Mouse (Mus musculus) forebrain, postnatal 0 days (tissue): ENCODE results near the gene Plekhg2. TPM values are rescaled to one million over a fixed set of nuclear protein-coding genes. Genes with fewer than 3 reads are reported as not detected.

Source experiments
- ATAC-seq: fragments of 200-750 bp; cut with Nextera tagmentation; 2 replicates; pipeline ENCODE4 v1.8.0; 2017; ENCODE audit warnings: mild to moderate bottlenecking, moderate library complexity
- DNase-seq: peaks from one replicate; pipeline ENCODE4 v3.0.0-alpha.2; 2015
- H3K27ac ChIP-seq: fragments of 300-500 bp; sonication (generic); 2 replicates; pipeline ENCODE4 v1.5.1; 2014; ENCODE audit warnings: low read depth, mild to moderate bottlenecking, antibody characterized with exemption, low read length, moderate library complexity, mixed read lengths
- H3K27me3 ChIP-seq: fragments of 300-500 bp; sonication (generic); 2 replicates; pipeline ENCODE4 v1.6.1; 2014; ENCODE audit warnings: mild to moderate bottlenecking, low read length, mixed read lengths; ENCODE audit not compliant: insufficient read depth
- H3K36me3 ChIP-seq: fragments of 300-500 bp; sonication (generic); 2 replicates; pipeline ENCODE4 v1.6.1; 2014; ENCODE audit warnings: mild to moderate bottlenecking, moderate library complexity; ENCODE audit not compliant: insufficient read depth
- H3K4me1 ChIP-seq: fragments of 300-500 bp; sonication (generic); 2 replicates; pipeline ENCODE4 v1.6.1; 2014; ENCODE audit warnings: antibody characterized with exemption; ENCODE audit not compliant: insufficient read depth
- H3K4me2 ChIP-seq: fragments of 300-500 bp; sonication (generic); 2 replicates; pipeline ENCODE4 v1.6.1; 2014; ENCODE audit warnings: low read depth, mild to moderate bottlenecking, moderate library complexity
- H3K4me3 ChIP-seq: fragments of 300-500 bp; sonication (generic); 2 replicates; pipeline ENCODE4 v1.5.1; 2014; ENCODE audit warnings: low read depth, low read length, mixed read lengths
- H3K9ac ChIP-seq: fragments of 300-500 bp; sonication (generic); 2 replicates; pipeline ENCODE4 v1.6.1; 2014; ENCODE audit warnings: mild to moderate bottlenecking
- H3K9me3 ChIP-seq: fragments of 300-500 bp; sonication (generic); 2 replicates; pipeline ENCODE4 v1.6.1; 2016; ENCODE audit warnings: low read length
- CTCF ChIP-seq: sonication (generic); IDR thresholded peaks from 2 replicates; pipeline ENCODE4 v1.5.1; 2016; ENCODE audit warnings: antibody characterized with exemption, control low read depth, low read depth
- WGBS: fragments of 180-500 bp; shearing (Covaris S2); extraction: QIAGEN DNeasy Blood & Tissue Kit; methylation state at CpG from one replicate; pipeline ENCODE4 v1.1.7; 2014; 5-methylcytosine and 5-hydroxymethylcytosine counted together
- polyA plus RNA-seq: library from polyadenylated mRNA; unstranded; fragments of >200 nt; fragmentation: Nextera tagmentation; extraction: Ambion mirVana; gene quantifications from 2 replicates; pipeline ENCODE4 v1.2.1, GENCODE M21; 2015
- total RNA-seq: library from RNA; depleted of rRNA; stranded (reverse); fragments of >200 nt; gene quantifications from 2 replicates; pipeline ENCODE4 v1.2.3, GENCODE M21; 2014

Plekhg2 gene
- total and polyA plus RNA-seq, 2 experiments from 2014 or later: 11.4 to 25.7 TPM

GRCm38 (mm10) chr7:28347746-28348145, 24.7 kb downstream of the Plekhg2 start:
- no peak overlapping the region for H3K4me3 ChIP-seq
- H3K27me3 ChIP-seq: no peaks in the 10 kb centered on the region
- peaks cover 15% of the 10 kb centered on the region for H3K4me1 ChIP-seq
- ATAC-seq: no peak
- H3K9ac ChIP-seq: no peak overlapping the region
- DNase-seq: no peak
- no peaks in the 10 kb centered on the region for H3K9me3 ChIP-seq
- peaks cover 3% of the 10 kb centered on the region; the same call in 1 of the 2 replicates for H3K36me3 ChIP-seq
- H3K27ac ChIP-seq: no peak overlapping the region
- H3K4me2 ChIP-seq: no peak overlapping the region
- WGBS: 79% methylated on average over 3 of the region's 3 CpGs
- TF ChIP-seq CTCF: no peak

DNA sequence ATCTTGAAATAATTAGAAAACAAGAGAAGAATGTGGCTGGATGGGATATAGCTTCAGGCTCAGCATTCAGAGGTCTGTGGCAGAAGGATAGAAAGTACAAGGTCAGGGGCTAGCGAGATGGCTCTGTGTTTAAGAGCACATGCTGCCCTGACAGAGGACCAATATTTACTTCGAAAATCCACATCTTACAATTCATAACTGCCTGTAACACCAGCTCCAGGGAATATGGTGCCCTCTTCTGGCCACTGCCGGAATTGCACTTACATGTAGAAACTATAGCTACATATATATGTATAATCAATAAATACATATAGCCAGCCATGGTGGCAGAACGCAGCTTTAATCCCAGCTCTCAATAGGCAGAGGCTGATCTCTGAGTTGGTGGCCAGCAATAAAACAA, 27.8 kb downstream of the Plekhg2 start:
- peak; percentile 89 for TF ChIP-seq CTCF
- ATAC-seq (peak; percentile 66; the same call in 1 of the 2 replicates), DNase-seq (peak; percentile 83)
- Histone ChIP-seq H3K27me3 (no peaks in the 10 kb centered on the region), H3K9me3 (no peaks in the 10 kb centered on the region), H3K4me2 (no peak overlapping the region), H3K36me3 (no peaks in the 10 kb centered on the region), H3K27ac (no peak overlapping the region), H3K4me1 (peaks cover 2% of the 10 kb centered on the region; the same call in 1 of the 2 replicates), H3K9ac (no peak overlapping the region), H3K4me3 (no peak overlapping the region)
- WGBS: 4% methylated on average over 4 of the region's 4 CpGs

- Histone ChIP-seq H3K4me3 (no peak overlapping the region), H3K36me3 (no peaks in the 10 kb centered on the region), H3K27ac (no peak overlapping the region), H3K9ac (no peak overlapping the region), H3K4me2 (no peak overlapping the region), H3K27me3 (no peaks in the 10 kb centered on the region), H3K9me3 (no peaks in the 10 kb centered on the region), H3K4me1 (peaks cover 2% of the 10 kb centered on the region; the same call in 1 of the 2 replicates)
- ATAC-seq (no peak), DNase-seq (no peak)
- no peak for TF ChIP-seq CTCF
- WGBS: 57% methylated on average over 7 of the region's 7 CpGs
Measured at GRCm38 (mm10) chr7:28341381-28341780, 31.0 kb downstream of the Plekhg2 start.

DNA sequence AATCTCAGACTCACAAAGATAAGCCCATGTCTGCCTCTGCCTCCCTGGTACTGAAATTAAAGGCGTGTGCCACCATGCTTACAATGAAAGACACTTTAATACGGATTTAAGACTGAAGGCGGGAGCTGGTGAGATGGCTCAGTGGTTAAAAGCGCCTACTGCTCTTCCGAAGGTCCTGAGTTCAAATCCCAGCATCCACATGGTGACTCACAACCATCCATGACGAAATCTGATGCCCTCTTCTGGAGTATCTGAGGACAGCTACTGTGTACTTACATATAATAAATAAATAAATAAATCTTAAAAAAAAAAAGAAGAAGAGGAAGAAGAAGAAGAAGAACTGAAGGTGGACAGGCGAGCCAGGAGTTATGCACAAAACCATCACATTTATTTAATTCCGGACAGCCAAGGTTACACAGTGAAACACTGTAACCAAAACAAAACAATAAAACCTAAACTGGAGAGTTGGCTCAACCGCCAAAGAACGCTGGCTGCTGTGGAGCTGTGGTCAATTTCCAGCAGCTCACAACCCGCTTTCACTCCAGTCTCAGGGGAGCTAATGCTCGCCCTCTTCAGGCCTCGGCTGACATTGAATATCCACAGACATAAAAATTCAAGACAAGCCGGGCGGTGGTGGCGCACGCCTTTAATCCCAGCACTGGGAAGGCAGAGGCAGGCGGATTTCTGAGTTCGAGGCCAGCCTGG, 33.0 kb downstream of the Plekhg2 start:
- Histone ChIP-seq H3K27me3 (no peaks in the 10 kb centered on the region), H3K4me2 (peak overlapping the region; percentile 62), H3K9ac (peak overlapping the region; percentile 50), H3K36me3 (no peaks in the 10 kb centered on the region), H3K4me3 (peak overlapping the region; percentile 92), H3K4me1 (peaks cover 2% of the 10 kb centered on the region; the same call in 1 of the 2 replicates), H3K9me3 (no peaks in the 10 kb centered on the region), H3K27ac (peak overlapping the region; percentile 77)
- no peak for ATAC-seq
- peak; percentile 33; the same call in 1 of the 2 replicates for TF ChIP-seq CTCF
- WGBS: 79% methylated on average over 19 of the region's 19 CpGs
- peak; percentile 12 for DNase-seq

- Histone ChIP-seq H3K9me3 (no peaks in the 10 kb centered on the region), H3K27me3 (no peaks in the 10 kb centered on the region), H3K36me3 (no peaks in the 10 kb centered on the region), H3K4me1 (peaks cover 2% of the 10 kb centered on the region; the same call in 1 of the 2 replicates), H3K4me2 (peak within 1 kb of the TSS; percentile 62), H3K27ac (peak within 1 kb of the TSS; percentile 90), H3K9ac (peak within 1 kb of the TSS; percentile 86), H3K4me3 (peak within 1 kb of the TSS; percentile 92)
- 1% methylated on average over 77 of the region's 77 CpGs for WGBS
- TF ChIP-seq CTCF: 0 out of 2 replicates have a peak, but pooled peaks have one; percentile 17
- DNase-seq: peak; percentile 98
- ATAC-seq: peak; percentile 100
Measured at GRCm38 (mm10) chr7:28338108-28338998, 34.0 kb downstream of the Plekhg2 start, which contains the start of gene Supt5. Gene Supt5 (minus strand): TSS chr7:28338746.

GRCm38 (mm10) chr7:28335471-28335870, 36.9 kb downstream of the Plekhg2 start:
- ATAC-seq (no peak), DNase-seq (no peak)
- H3K4me1 ChIP-seq: peaks cover 2% of the 10 kb centered on the region; the same call in 1 of the 2 replicates
- no peak overlapping the region for H3K4me2 ChIP-seq
- peaks cover 11% of the 10 kb centered on the region for H3K36me3 ChIP-seq
- no peak for TF ChIP-seq CTCF
- no peaks in the 10 kb centered on the region for H3K27me3 ChIP-seq
- no peak overlapping the region for H3K27ac ChIP-seq
- WGBS: 93% methylated on average over 2 of the region's 2 CpGs
- H3K9ac ChIP-seq: no peak overlapping the region
- no peaks in the 10 kb centered on the region for H3K9me3 ChIP-seq
- H3K4me3 ChIP-seq: no peak overlapping the region
